Mouse (Mus musculus): ENCODE measurements around the gene Cklf.

Gene Cklf

GRCm38 (mm10) chr8:104250439-104251367, at the start of gene Cklf:
TSS of gene Cklf (plus strand) at chr8:104250861.
- in situ Hi-C loops (cut with MboI; ENCODE audit: unreplicated experiment in 2 of 2): loop anchor here in 1 of 2 experiments (10.0 to 25.0 kb wide), 2 partner anchors 106 to 162 kb away; no protein-coding TSS in a partner anchor

- in situ Hi-C loops (cut with MboI; ENCODE audit: unreplicated experiment in 2 of 2): no loop called here
Observed at GRCm38 (mm10) chr8:104201622-104202021, 49.0 kb upstream of the Cklf start.

GRCm38 (mm10) chr8:104202320-104202719, 48.3 kb upstream of the Cklf start:
- in situ Hi-C loops (cut with MboI; ENCODE audit: unreplicated experiment in 2 of 2): no loop called here

- in situ Hi-C loops (cut with MboI; ENCODE audit: unreplicated experiment in 2 of 2): no loop called here
Observed at GRCm38 (mm10) chr8:104205292-104205691, 45.4 kb upstream of the Cklf start.

GRCm38 (mm10) chr8:104217601-104218000, 33.1 kb upstream of the Cklf start:
- in situ Hi-C loops (cut with MboI; ENCODE audit: unreplicated experiment in 2 of 2): loop anchor here in 1 of 2 experiments (5.0 kb wide), 1 partner anchor 70 kb away; no protein-coding TSS in a partner anchor

GRCm38 (mm10) chr8:104219079-104219478, 31.6 kb upstream of the Cklf start:
- in situ Hi-C loops (cut with MboI; ENCODE audit: unreplicated experiment in 2 of 2): loop anchor here in 1 of 2 experiments (5.0 kb wide), 1 partner anchor 72 kb away; no protein-coding TSS in a partner anchor

GRCm38 (mm10) chr8:104219806-104220205, 30.9 kb upstream of the Cklf start:
- in situ Hi-C loops (cut with MboI; ENCODE audit: unreplicated experiment in 2 of 2): loop anchor here (5.0 kb wide), 3 partner anchors 37 to 123 kb away; no protein-coding TSS in a partner anchor

GRCm38 (mm10) chr8:104227048-104227447, 23.6 kb upstream of the Cklf start:
- in situ Hi-C loops (cut with MboI; ENCODE audit: unreplicated experiment in 2 of 2): no loop called here

GRCm38 (mm10) chr8:104230377-104230776, 20.3 kb upstream of the Cklf start:
- in situ Hi-C loops (cut with MboI; ENCODE audit: unreplicated experiment in 2 of 2): no loop called here

GRCm38 (mm10) chr8:104232039-104232438, 18.6 kb upstream of the Cklf start:
- in situ Hi-C loops (cut with MboI; ENCODE audit: unreplicated experiment in 2 of 2): no loop called here

GRCm38 (mm10) chr8:104232919-104233318, 17.7 kb upstream of the Cklf start:
- in situ Hi-C loops (cut with MboI; ENCODE audit: unreplicated experiment in 2 of 2): no loop called here

GRCm38 (mm10) chr8:104234573-104234972, 16.1 kb upstream of the Cklf start:
- in situ Hi-C loops (cut with MboI; ENCODE audit: unreplicated experiment in 2 of 2): no loop called here

GRCm38 (mm10) chr8:104239418-104239861, 11.2 kb upstream of the Cklf start:
- in situ Hi-C loops (cut with MboI; ENCODE audit: unreplicated experiment in 2 of 2): no loop called here

- in situ Hi-C loops (cut with MboI; ENCODE audit: unreplicated experiment in 2 of 2): no loop called here
Observed at GRCm38 (mm10) chr8:104242038-104242644, 8.5 kb upstream of the Cklf start.

GRCm38 (mm10) chr8:104246621-104247020, 4.0 kb upstream of the Cklf start:
- in situ Hi-C loops (cut with MboI; ENCODE audit: unreplicated experiment in 2 of 2): loop anchor here in 1 of 2 experiments (5.0 kb wide), 1 partner anchor 59 kb away; no protein-coding TSS in a partner anchor

GRCm38 (mm10) chr8:104247054-104247907, 3.4 kb upstream of the Cklf start:
- in situ Hi-C loops (cut with MboI; ENCODE audit: unreplicated experiment in 2 of 2): loop anchor here in 1 of 2 experiments (5.0 kb wide), 1 partner anchor 60 kb away; no protein-coding TSS in a partner anchor

- in situ Hi-C loops (cut with MboI; ENCODE audit: unreplicated experiment in 2 of 2): loop anchor here in 1 of 2 experiments (5.0 kb wide), 1 partner anchor 61 kb away; no protein-coding TSS in a partner anchor
Observed at GRCm38 (mm10) chr8:104247908-104248275, 2.8 kb upstream of the Cklf start.

- in situ Hi-C loops (cut with MboI; ENCODE audit: unreplicated experiment in 2 of 2): loop anchor here in 1 of 2 experiments (5.0 kb wide), 1 partner anchor 61 kb away; no protein-coding TSS in a partner anchor
Observed at GRCm38 (mm10) chr8:104248276-104248675, 2.4 kb upstream of the Cklf start, which contains the start of gene Tk2. TSS of gene Tk2 (minus strand) at chr8:104248558.

GRCm38 (mm10) chr8:104249442-104249996, 1.1 kb upstream of the Cklf start:
- in situ Hi-C loops (cut with MboI; ENCODE audit: unreplicated experiment in 2 of 2): loop anchor here in 1 of 2 experiments (5.0 kb wide), 1 partner anchor 62 kb away; no protein-coding TSS in a partner anchor

Data from v-Abl transformed pro-B cells (cell line).